Mouse (Mus musculus): ENCODE measurements around the gene AL607142.1. TPM values are rescaled to one million over a fixed set of nuclear protein-coding genes. Genes with fewer than 3 reads are reported as not detected.

The AL607142.1 gene
- polyA plus RNA-seq, 1 experiment from 2014 or later: not detected

GRCm38 (mm10) chr4:120126047-120126446, 61.3 kb downstream of the AL607142.1 start:
- no peak for ATAC-seq (ENCODE audit: low FRiP score)
- 0 out of 2 replicates have a peak, but pooled peaks cover 3% of the 10 kb centered on the region for H3K27me3 ChIP-seq
- no peaks in the 10 kb centered on the region for H3K9me3 ChIP-seq
- H3K4me1 ChIP-seq: no peaks in the 10 kb centered on the region
- no peak overlapping the region for H3K4me3 ChIP-seq (replicated peaks)
- H3K27ac ChIP-seq: no peak overlapping the region
- 88% methylated on average over 6 of the region's 6 CpGs for WGBS
- H3K9ac ChIP-seq: no peak overlapping the region
- no peaks in the 10 kb centered on the region for H3K36me3 ChIP-seq (replicated peaks)
- no peak overlapping the region for H3K4me2 ChIP-seq

GRCm38 (mm10) chr4:120127333-120127732, 62.5 kb downstream of the AL607142.1 start:
- Histone ChIP-seq H3K4me1 (no peaks in the 10 kb centered on the region), H3K4me3 (replicated peaks) (no peak overlapping the region), H3K9ac (no peak overlapping the region), H3K27ac (no peak overlapping the region), H3K9me3 (no peaks in the 10 kb centered on the region), H3K4me2 (no peak overlapping the region), H3K27me3 (0 out of 2 replicates have a peak, but pooled peaks cover 3% of the 10 kb centered on the region), H3K36me3 (replicated peaks) (no peaks in the 10 kb centered on the region)
- ATAC-seq (ENCODE audit: low FRiP score): no peak
- whole genome bisulfite sequencing: 90% methylated on average over 3 of the region's 3 CpGs

- no peak overlapping the region for H3K4me2 ChIP-seq
- H3K9ac ChIP-seq: no peak overlapping the region
- ATAC-seq (ENCODE audit: low FRiP score): no peak
- H3K36me3 ChIP-seq (replicated peaks): no peaks in the 10 kb centered on the region
- H3K9me3 ChIP-seq: no peaks in the 10 kb centered on the region
- H3K27me3 ChIP-seq: 0 out of 2 replicates have a peak, but pooled peaks cover 3% of the 10 kb centered on the region
- no peak overlapping the region for H3K27ac ChIP-seq
- WGBS: 79% methylated on average over 4 of the region's 4 CpGs
- no peak overlapping the region for H3K4me3 ChIP-seq (replicated peaks)
- no peaks in the 10 kb centered on the region for H3K4me1 ChIP-seq
Measured at GRCm38 (mm10) chr4:120128033-120128432, 63.2 kb downstream of the AL607142.1 start.

- no peak overlapping the region for H3K27ac ChIP-seq
- no peaks in the 10 kb centered on the region for H3K36me3 ChIP-seq (replicated peaks)
- H3K4me2 ChIP-seq: no peak overlapping the region
- 0 out of 2 replicates have a peak, but pooled peaks cover 4% of the 10 kb centered on the region for H3K4me1 ChIP-seq
- peak; percentile 74 for ATAC-seq (ENCODE audit: low FRiP score)
- 0 out of 2 replicates have a peak, but pooled peaks cover 3% of the 10 kb centered on the region for H3K27me3 ChIP-seq
- no peaks in the 10 kb centered on the region for H3K9me3 ChIP-seq
- WGBS: 58% methylated on average over 4 of the region's 4 CpGs
- H3K9ac ChIP-seq: no peak overlapping the region
- no peak overlapping the region for H3K4me3 ChIP-seq (replicated peaks)
Measured at GRCm38 (mm10) chr4:120129233-120129885, 64.6 kb downstream of the AL607142.1 start.

GRCm38 (mm10) chr4:120130926-120131325, 66.1 kb downstream of the AL607142.1 start:
- no peaks in the 10 kb centered on the region for H3K36me3 ChIP-seq (replicated peaks)
- H3K9ac ChIP-seq: no peak overlapping the region
- H3K4me1 ChIP-seq: 0 out of 2 replicates have a peak, but pooled peaks cover 4% of the 10 kb centered on the region
- H3K9me3 ChIP-seq: no peaks in the 10 kb centered on the region
- no peak overlapping the region for H3K4me2 ChIP-seq
- ATAC-seq (ENCODE audit: low FRiP score): no peak
- no peak overlapping the region for H3K4me3 ChIP-seq (replicated peaks)
- 0 out of 2 replicates have a peak, but pooled peaks cover 3% of the 10 kb centered on the region for H3K27me3 ChIP-seq
- no peak overlapping the region for H3K27ac ChIP-seq
- WGBS: 81% methylated on average over 4 of the region's 4 CpGs

- ATAC-seq (ENCODE audit: low FRiP score): no peak
- Histone ChIP-seq H3K9me3 (no peaks in the 10 kb centered on the region), H3K4me2 (no peak overlapping the region), H3K4me1 (0 out of 2 replicates have a peak, but pooled peaks cover 4% of the 10 kb centered on the region), H3K4me3 (replicated peaks) (no peak overlapping the region), H3K36me3 (replicated peaks) (no peaks in the 10 kb centered on the region), H3K27ac (no peak overlapping the region), H3K9ac (no peak overlapping the region), H3K27me3 (0 out of 2 replicates have a peak, but pooled peaks cover 3% of the 10 kb centered on the region)
- WGBS: 80% methylated on average over 24 of the region's 24 CpGs
Measured at GRCm38 (mm10) chr4:120131441-120132220, 66.8 kb downstream of the AL607142.1 start.

GRCm38 (mm10) chr4:120134223-120134622, 69.4 kb downstream of the AL607142.1 start:
- no peaks in the 10 kb centered on the region for H3K27me3 ChIP-seq
- ATAC-seq (ENCODE audit: low FRiP score): no peak
- H3K4me2 ChIP-seq: no peak overlapping the region
- WGBS: 83% methylated on average over 6 of the region's 6 CpGs
- H3K4me1 ChIP-seq: 0 out of 2 replicates have a peak, but pooled peaks cover 4% of the 10 kb centered on the region
- H3K27ac ChIP-seq: no peak overlapping the region
- H3K4me3 ChIP-seq (replicated peaks): no peak overlapping the region
- no peaks in the 10 kb centered on the region for H3K36me3 ChIP-seq (replicated peaks)
- H3K9me3 ChIP-seq: no peaks in the 10 kb centered on the region
- no peak overlapping the region for H3K9ac ChIP-seq

- no peak for ATAC-seq (ENCODE audit: low FRiP score)
- Histone ChIP-seq H3K27me3 (no peaks in the 10 kb centered on the region), H3K4me3 (replicated peaks) (no peak overlapping the region), H3K4me1 (no peaks in the 10 kb centered on the region), H3K9me3 (no peaks in the 10 kb centered on the region), H3K9ac (no peak overlapping the region), H3K4me2 (no peak overlapping the region), H3K36me3 (replicated peaks) (no peaks in the 10 kb centered on the region), H3K27ac (no peak overlapping the region)
- 79% methylated on average over 1 of the region's 1 CpGs for WGBS
Measured at GRCm38 (mm10) chr4:120141810-120142209, 77.0 kb downstream of the AL607142.1 start.

GRCm38 (mm10) chr4:120142905-120143304, 78.1 kb downstream of the AL607142.1 start:
- Histone ChIP-seq H3K9me3 (no peaks in the 10 kb centered on the region), H3K4me1 (no peaks in the 10 kb centered on the region), H3K27ac (no peak overlapping the region), H3K4me2 (no peak overlapping the region), H3K27me3 (no peaks in the 10 kb centered on the region), H3K9ac (no peak overlapping the region), H3K4me3 (replicated peaks) (no peak overlapping the region), H3K36me3 (replicated peaks) (no peaks in the 10 kb centered on the region)
- no peak for ATAC-seq (ENCODE audit: low FRiP score)
- 77% methylated on average over 9 of the region's 9 CpGs for WGBS

Other genes with a start within 250 kb of the AL607142.1 start
- 0.22 TPM in 1 of 2 replicates, not detected in the other for gene Edn2, start 96.2 kb downstream of the AL607142.1 start, polyA plus RNA-seq (2016; fragmentation: Nextera tagmentation; extraction: Ambion mirVana)
- gene Foxo6, start 222.4 kb downstream of the AL607142.1 start, polyA plus RNA-seq (2016; fragmentation: Nextera tagmentation; extraction: Ambion mirVana): 0.96 and 1.1 TPM in 2 replicates

Data from forebrain, embryonic 12.5 days (tissue).